ENCODE assay signal across 10 mouse cellular contexts in the genomic region with DNA sequence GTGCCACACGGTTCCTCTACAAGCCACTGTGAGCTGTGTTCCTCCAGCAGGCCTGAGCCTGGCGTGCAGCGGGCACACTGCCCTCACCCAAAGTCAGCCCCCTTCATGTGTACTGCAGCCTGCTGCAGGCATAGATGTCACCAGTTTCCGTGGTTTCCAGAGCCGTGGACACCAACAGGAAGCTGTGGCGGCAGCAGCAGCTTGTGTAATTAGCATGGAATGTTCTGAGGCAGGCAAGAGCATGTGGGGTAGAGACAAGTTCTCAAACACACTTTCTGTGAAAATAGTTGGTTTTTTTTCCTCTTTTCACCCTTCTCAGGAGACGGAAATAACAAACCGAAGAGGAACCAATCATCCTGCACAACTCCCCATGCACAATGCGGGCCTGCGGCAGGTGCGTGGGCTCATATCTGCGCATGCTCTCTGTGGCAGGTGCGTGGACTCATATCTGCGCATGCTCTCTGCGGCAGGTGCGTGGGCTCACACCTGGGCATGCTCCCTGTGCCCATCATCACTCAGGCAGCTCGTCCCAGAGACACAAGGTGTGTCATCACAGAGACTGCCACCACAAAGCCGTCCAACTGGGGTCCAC.
A peak's percentile ranks its signal among the peaks of the same experiment; 100 is the strongest.
DNase-seq lines count a peak whose midpoint lies in the region; ATAC-seq and TF ChIP-seq lines count a peak whose summit lies in the region.
"Had no signal": no experiment of that assay in that cellular context is flagged by ENCODE, and none has a peak within 500 bp of the region (broad histone marks: within the 10 kb centered on the region; RNA-seq: fewer than 3 reads in every experiment).

No protein-coding gene starts in this region.

- no peak overlapping the region for H3K4me3 ChIP-seq in small intestine, adult 2 months (ENCODE audit: low read depth, low read length)
- no peak overlapping the region for H3K4me3 ChIP-seq in hindbrain, embryonic 12.5 days
- no peak overlapping the region for H3K4me3 ChIP-seq in hindbrain, postnatal 0 days (ENCODE audit: low read length)
- H3K4me3 ChIP-seq: embryonic facial prominence, embryonic 12.5 days; limb, embryonic 13.5 days had no signal

- whole genome bisulfite sequencing in small intestine, adult 2 months, result 80% methylated on average over 18 of the region's 18 CpGs
- WGBS in hindbrain, embryonic 12.5 days, result 89% methylated on average over 18 of the region's 18 CpGs
- WGBS in hindbrain, postnatal 0 days, result 79% methylated on average over 18 of the region's 18 CpGs

- no peak overlapping the region for H3K9ac ChIP-seq in hindbrain, embryonic 12.5 days
- H3K9ac ChIP-seq in hindbrain, postnatal 0 days (replicated peaks; ENCODE audit: low read length), result no peak overlapping the region
- H3K9ac ChIP-seq: embryonic facial prominence, embryonic 12.5 days; limb, embryonic 13.5 days had no signal

- ATAC-seq in hindbrain, embryonic 12.5 days (ENCODE audit: low FRiP score), result no peak
- ATAC-seq in hindbrain, postnatal 0 days, result no peak

- peaks cover 16% of the 10 kb centered on the region for H3K4me1 ChIP-seq in small intestine, adult 2 months (ENCODE audit: control insufficient read depth, insufficient read depth, insufficient read length, low read length)
- H3K4me1 ChIP-seq in hindbrain, embryonic 12.5 days, result peaks cover 32% of the 10 kb centered on the region
- peaks cover 8% of the 10 kb centered on the region for H3K4me1 ChIP-seq in hindbrain, postnatal 0 days (ENCODE audit: insufficient read depth, low read length)

- no peaks in the 10 kb centered on the region for H3K36me3 ChIP-seq in small intestine, adult 2 months (ENCODE audit: control insufficient read depth, insufficient read depth, low read length)
- H3K36me3 ChIP-seq in hindbrain, embryonic 12.5 days, result no peaks in the 10 kb centered on the region
- no peaks in the 10 kb centered on the region for H3K36me3 ChIP-seq in hindbrain, postnatal 0 days (ENCODE audit: insufficient read depth, low read length)
- H3K36me3 ChIP-seq: embryonic facial prominence, embryonic 12.5 days; limb, embryonic 13.5 days had no signal

- TF ChIP-seq CTCF in small intestine, adult 2 months (IDR thresholded peaks at IDR 0.05; ENCODE audit: extremely low read depth, insufficient read length, insufficient replicate concordance, low read depth, low read length), result no peak
- no peak for TF ChIP-seq CTCF in hindbrain, postnatal 0 days (IDR thresholded peaks at IDR 0.05; ENCODE audit: low read depth)

- H3K27ac ChIP-seq in small intestine, adult 2 months (ENCODE audit: insufficient read depth, low read depth, low read length), result peak overlapping the region; percentile 15
- no peak overlapping the region for H3K27ac ChIP-seq in hindbrain, embryonic 12.5 days
- H3K27ac ChIP-seq in hindbrain, postnatal 0 days, result no peak overlapping the region
- H3K27ac ChIP-seq: limb, embryonic 13.5 days had no signal

- H3K9me3 ChIP-seq in hindbrain, embryonic 12.5 days (replicated peaks), result no peaks in the 10 kb centered on the region
- no peaks in the 10 kb centered on the region for H3K9me3 ChIP-seq in hindbrain, postnatal 0 days (ENCODE audit: low read length)
- H3K9me3 ChIP-seq: embryonic facial prominence, embryonic 12.5 days; limb, embryonic 13.5 days had no signal

- DNase-seq in spleen, adult 18-20 months, result peak; percentile 30 to 37
- DNase-seq in spleen, adult 12 weeks (ENCODE audit: low spot score), result no peak
- DNase-seq in heart, adult 9 months (ENCODE audit: low spot score in 2 of 2), result peak; percentile 56 to 76
- peak; percentile 50 for DNase-seq in liver
- no peak for DNase-seq in hindbrain, postnatal 0 days (ENCODE audit: low spot score)
- DNase-seq in cerebellum, postnatal 25 days, result no peak

- no peak for TF ChIP-seq POLR2A in small intestine, adult 2 months (IDR thresholded peaks at IDR 0.05; ENCODE audit: low read depth, low read length)

- H3K4me2 ChIP-seq in hindbrain, embryonic 12.5 days (replicated peaks), result no peak overlapping the region
- H3K4me2 ChIP-seq in hindbrain, postnatal 0 days (ENCODE audit: low read depth, low read length), result no peak overlapping the region
- H3K4me2 ChIP-seq: embryonic facial prominence, embryonic 12.5 days; limb, embryonic 13.5 days had no signal

- no peaks in the 10 kb centered on the region for H3K27me3 ChIP-seq in small intestine, adult 2 months (ENCODE audit: control insufficient read depth, insufficient read depth, low read length)
- no peaks in the 10 kb centered on the region for H3K27me3 ChIP-seq in hindbrain, embryonic 12.5 days
- H3K27me3 ChIP-seq in hindbrain, postnatal 0 days (ENCODE audit: insufficient read depth, low read length), result no peaks in the 10 kb centered on the region
- H3K27me3 ChIP-seq: embryonic facial prominence, embryonic 12.5 days; limb, embryonic 13.5 days had no signal

Comparison
In these comparisons a context has a peak if more than half of its experiments do, and no peak if none do; other contexts are left out.
1. DNase-seq: peak in spleen, adult 18-20 months (2 of 2), heart, adult 9 months (2 of 2) and liver (single experiment); none in spleen, adult 12 weeks (single experiment), hindbrain, postnatal 0 days (single experiment) and cerebellum, postnatal 25 days (0 of 2).